Mouse (Mus musculus): ENCODE data around the gene Txlnb.

- TF ChIP-seq POLR2A (IDR thresholded peaks at IDR 0.05; ENCODE audit: borderline replicate concordance, insufficient read depth, low read length) (no peak), CTCF (IDR thresholded peaks at IDR 0.05; ENCODE audit: borderline replicate concordance, insufficient read depth, low read depth, low read length) (no peak)
Observed at GRCm38 (mm10) chr10:17793926-17794325, 2.1 kb upstream of the Txlnb start.

All from cerebellum, adult 2 months (tissue).